Mouse (Mus musculus) urinary bladder, postnatal 36 days (tissue): ENCODE measurements at regions not wholly inside any gene's neighbourhood (a gene's known extent, or its start where the extent isn't known, plus 50 kb on each side); places are given as distances from the start of the nearest gene placed in this dataset.

Experiments
- DNase-seq, 2 experiments: peaks; one replicate each; pipeline ENCODE4 v3.0.0; 2022; ENCODE audit warnings: low spot score in 2 of 2, mixed read lengths in 1 of 2

- DNase-seq: peak in 1 of 2 experiments; percentile 37
Measured at GRCm38 (mm10) chr2:61354104-61354503, 224.3 kb upstream of the Tank start.

- DNase-seq: no peak
Measured at GRCm38 (mm10) chr2:61347451-61347850, 230.9 kb upstream of the Tank start.

GRCm38 (mm10) chr2:61346012-61346760 lies 232.2 kb upstream of the Tank start:
- no peak for DNase-seq

GRCm38 (mm10) chr2:61345311-61345710 lies 233.1 kb upstream of the Tank start:
- no peak for DNase-seq

- no peak for DNase-seq
Measured at GRCm38 (mm10) chr2:61344556-61345131, 233.7 kb upstream of the Tank start.

GRCm38 (mm10) chr2:61341254-61341653 lies 237.1 kb upstream of the Tank start:
- no peak for DNase-seq

GRCm38 (mm10) chr2:61319226-61319625 lies 259.2 kb upstream of the Tank start:
- no peak for DNase-seq

GRCm38 (mm10) chr2:61310405-61310804 lies 268.0 kb upstream of the Tank start:
- DNase-seq: no peak

GRCm38 (mm10) chr2:61309219-61309618 lies 269.2 kb upstream of the Tank start:
- DNase-seq: no peak

- DNase-seq: peak in 1 of 2 experiments; percentile 68
Measured at GRCm38 (mm10) chr2:61297135-61297534, 281.2 kb upstream of the Tank start.

- DNase-seq: no peak
Measured at GRCm38 (mm10) chr2:61296606-61297005, 281.8 kb upstream of the Tank start.

GRCm38 (mm10) chr2:61295261-61295964 lies 283.0 kb upstream of the Tank start:
- DNase-seq: peak in 1 of 2 experiments; percentile 55

- no peak for DNase-seq
Measured at GRCm38 (mm10) chr2:61288246-61288645, 290.1 kb upstream of the Tank start.

GRCm38 (mm10) chr2:61284706-61285105 lies 293.7 kb upstream of the Tank start:
- DNase-seq: no peak

GRCm38 (mm10) chr2:61283829-61284601 lies 294.4 kb upstream of the Tank start:
- DNase-seq: no peak

- DNase-seq: no peak
Measured at GRCm38 (mm10) chr2:61272721-61273120, 305.7 kb upstream of the Tank start.

- DNase-seq: no peak
Measured at GRCm38 (mm10) chr2:61267706-61268105, 304.7 kb upstream of the Rbms1 start.

- no peak for DNase-seq
Measured at GRCm38 (mm10) chr2:61250068-61250800, 287.2 kb upstream of the Rbms1 start.

GRCm38 (mm10) chr2:61247956-61248355 lies 285.0 kb upstream of the Rbms1 start:
- DNase-seq: no peak

- DNase-seq: no peak
Measured at GRCm38 (mm10) chr2:61247336-61247735, 284.3 kb upstream of the Rbms1 start.

GRCm38 (mm10) chr2:61246691-61247258 lies 283.8 kb upstream of the Rbms1 start:
- no peak for DNase-seq
